Mouse (Mus musculus): ENCODE data around the gene Syn3.

Gene Syn3

GRCm38 (mm10) chr10:86338121-86338715 is 160.5 kb downstream of the Syn3 start:
- no peak for DNase-seq (ENCODE audit: low spot score)

DNA sequence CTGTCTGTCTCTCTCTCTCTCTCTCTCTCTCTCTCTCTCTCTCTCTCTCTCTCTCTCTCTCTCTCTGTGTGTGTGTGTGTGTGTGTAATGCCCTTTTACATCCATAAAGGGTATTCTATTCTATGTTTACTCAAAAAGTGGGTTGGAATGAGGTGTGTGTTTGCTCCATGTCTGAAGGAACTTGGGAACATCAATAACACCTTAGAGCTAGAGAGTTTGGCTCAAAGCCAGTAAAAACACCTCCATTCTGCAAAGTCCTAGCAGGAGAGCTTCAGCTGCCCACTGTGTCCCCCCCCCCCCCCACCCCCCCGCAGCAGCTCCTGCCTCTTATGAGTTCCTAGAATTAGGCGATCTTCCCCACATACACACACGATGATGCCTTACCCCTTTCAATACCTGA is 161.5 kb downstream of the Syn3 start:
- no peak for DNase-seq (ENCODE audit: low spot score)

GRCm38 (mm10) chr10:86336506-86336905 is 162.2 kb downstream of the Syn3 start:
- no peak for DNase-seq (ENCODE audit: low spot score)

DNA sequence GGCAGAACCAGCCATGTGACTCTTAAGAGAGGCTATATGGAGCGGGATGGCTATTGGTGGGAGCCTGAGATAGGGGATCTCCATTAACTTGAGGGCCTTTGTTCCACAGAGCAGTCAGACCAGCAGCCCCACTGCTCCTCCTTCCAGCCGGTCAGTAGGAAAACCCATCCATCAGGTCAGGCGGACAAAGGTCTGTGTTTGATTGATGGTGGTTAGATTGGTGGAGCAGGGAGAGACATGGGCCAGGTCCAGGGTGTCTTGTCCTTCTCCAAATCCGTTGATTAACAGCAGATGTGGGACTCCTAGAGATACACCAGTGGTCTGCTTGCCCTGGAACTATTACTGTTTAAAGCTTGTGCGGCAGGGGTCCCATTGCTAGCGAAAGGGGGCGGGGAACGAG is 164.1 kb downstream of the Syn3 start:
- no peak for DNase-seq (ENCODE audit: low spot score)

DNA sequence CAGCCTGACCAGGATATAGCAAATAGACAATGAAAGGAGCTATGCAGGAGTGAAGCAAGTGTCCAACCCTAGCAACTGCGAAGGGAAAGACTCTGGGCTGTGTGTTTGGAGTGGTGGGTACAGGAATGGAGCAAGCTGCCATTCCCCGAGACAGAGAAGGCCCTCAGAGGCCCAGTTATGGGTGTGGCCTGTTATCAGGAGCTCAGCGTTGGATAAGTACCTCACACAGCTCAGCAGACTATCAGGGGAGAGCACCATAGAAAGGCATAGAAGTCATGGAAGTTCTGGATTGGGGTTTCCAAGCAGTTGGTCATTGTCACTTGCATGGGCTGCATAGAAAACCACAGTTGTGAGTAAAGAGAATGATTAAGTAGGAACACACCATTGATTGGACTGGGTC is 165.8 kb downstream of the Syn3 start:
- no peak for DNase-seq (ENCODE audit: low spot score)

GRCm38 (mm10) chr10:86331681-86332281 is 166.9 kb downstream of the Syn3 start:
- no peak for DNase-seq (ENCODE audit: low spot score)

DNA sequence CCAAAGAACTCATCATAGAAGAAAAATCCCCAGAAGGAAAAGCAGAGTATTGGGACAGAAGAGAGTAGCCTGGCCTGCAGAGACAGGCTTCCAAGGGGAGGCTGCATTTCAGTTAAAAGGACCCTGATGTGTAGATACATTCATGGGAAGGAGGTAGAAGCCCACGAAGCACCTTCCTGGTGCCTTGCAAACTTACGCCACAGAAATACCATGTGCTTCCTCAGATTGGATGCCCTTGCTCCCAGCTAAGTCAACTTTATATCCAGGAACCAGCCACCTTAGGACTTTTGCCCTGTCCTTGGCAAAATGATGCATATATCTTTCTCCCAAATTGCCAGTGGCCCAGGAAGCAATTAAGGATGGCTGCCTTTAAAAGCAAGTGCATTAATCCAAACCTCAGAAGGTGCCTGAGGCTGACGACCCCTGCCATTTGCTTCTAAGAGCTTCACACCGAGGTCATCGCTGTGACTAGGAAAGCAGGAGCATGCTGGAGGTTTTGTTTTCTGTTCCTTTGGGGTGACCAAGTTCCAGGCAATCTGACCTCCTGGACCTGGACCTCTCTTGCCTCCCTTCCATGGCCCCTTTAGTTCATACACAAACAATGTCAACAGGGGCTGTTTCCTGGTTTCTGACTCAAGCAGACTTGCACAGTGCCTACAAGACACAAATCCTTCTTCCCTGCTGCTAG is 167.6 kb downstream of the Syn3 start:
- no peak for DNase-seq (ENCODE audit: low spot score)

- DNase-seq (ENCODE audit: low spot score): no peak
Measured at GRCm38 (mm10) chr10:86329241-86329882, 169.3 kb downstream of the Syn3 start.

DNA sequence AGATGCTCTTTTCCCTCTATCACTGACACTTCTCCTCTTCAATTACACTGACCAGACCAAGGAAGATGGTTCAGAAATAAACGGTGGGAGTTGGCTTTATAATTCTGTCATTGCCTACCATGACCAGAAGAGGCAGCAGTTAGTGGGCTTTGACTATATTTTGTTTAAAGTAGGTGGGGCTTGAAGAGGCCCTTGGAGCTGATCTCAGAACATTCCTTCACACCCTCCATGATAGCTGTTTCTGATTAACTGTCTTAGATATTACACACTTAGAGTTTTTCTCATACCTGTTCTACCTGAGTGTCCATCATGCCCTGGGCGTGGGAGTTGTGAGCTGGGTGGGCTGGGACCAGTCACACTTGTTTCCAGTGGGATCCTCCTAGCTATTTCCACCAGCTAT is 170.0 kb downstream of the Syn3 start:
- DNase-seq (ENCODE audit: low spot score): no peak

GRCm38 (mm10) chr10:86328143-86328542 is 170.6 kb downstream of the Syn3 start:
- no peak for DNase-seq (ENCODE audit: low spot score)

- no peak for DNase-seq (ENCODE audit: low spot score)
Measured at GRCm38 (mm10) chr10:86325272-86325671, 173.4 kb downstream of the Syn3 start.

DNA sequence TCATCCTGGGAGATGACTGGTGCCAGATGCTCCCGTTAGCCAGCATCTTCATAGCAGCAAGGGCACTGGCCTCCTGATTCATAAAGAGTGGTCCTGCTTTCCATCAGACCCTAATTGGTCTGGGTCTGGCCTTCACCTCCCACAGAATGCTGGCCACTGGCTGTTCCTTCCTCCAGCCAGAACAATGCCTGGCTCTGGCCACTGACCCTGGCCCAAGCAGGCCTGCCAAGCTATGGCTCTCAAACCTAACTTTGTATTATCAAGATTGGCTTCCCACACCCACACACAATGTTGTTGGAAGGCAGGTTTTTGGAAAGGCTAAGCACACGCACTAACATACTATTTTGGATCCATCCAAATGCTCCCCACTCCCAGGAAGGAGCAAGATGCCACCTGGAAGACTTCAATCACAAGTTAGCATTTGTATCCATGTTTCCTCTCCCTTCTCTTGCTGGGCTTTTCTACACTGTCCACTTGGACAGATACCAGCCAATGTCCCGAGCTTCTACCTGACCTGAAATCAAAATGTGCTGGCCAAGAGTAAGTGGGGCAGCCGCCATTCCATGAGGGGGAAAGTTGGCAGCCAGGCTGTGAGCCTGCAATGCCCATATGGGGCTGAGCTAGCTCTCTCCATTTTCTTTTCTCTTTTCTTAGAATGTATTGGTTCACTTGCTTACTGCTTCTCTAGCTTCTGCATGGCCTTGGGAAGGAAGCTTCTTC is 175.3 kb downstream of the Syn3 start:
- no peak for DNase-seq (ENCODE audit: low spot score)

GRCm38 (mm10) chr10:86322006-86322405 is 176.7 kb downstream of the Syn3 start:
- no peak for DNase-seq (ENCODE audit: low spot score)

DNA sequence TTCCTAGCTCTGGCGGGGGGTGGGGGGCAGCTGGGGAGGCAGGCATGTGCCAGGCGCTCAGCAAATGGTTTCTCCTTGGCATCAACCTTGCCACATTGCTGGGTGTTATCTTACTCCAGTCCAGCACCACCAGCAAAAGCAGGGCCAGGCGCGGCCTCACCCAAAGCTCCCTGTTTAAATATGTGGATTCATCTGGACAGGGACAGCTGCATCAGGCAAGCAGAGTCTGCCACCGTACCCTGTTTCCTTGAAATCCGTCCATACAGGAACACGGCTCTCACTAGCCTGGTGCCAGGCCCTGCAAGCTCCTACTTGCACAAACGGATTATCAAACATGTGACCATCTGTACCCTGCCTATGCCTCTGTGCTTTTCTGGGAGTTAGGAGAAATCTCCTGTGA is 177.5 kb downstream of the Syn3 start:
- no peak for DNase-seq (ENCODE audit: low spot score)

GRCm38 (mm10) chr10:86320204-86320603 is 178.5 kb downstream of the Syn3 start:
- DNase-seq (ENCODE audit: low spot score): no peak

GRCm38 (mm10) chr10:86319526-86319925 is 179.2 kb downstream of the Syn3 start:
- no peak for DNase-seq (ENCODE audit: low spot score)

DNA sequence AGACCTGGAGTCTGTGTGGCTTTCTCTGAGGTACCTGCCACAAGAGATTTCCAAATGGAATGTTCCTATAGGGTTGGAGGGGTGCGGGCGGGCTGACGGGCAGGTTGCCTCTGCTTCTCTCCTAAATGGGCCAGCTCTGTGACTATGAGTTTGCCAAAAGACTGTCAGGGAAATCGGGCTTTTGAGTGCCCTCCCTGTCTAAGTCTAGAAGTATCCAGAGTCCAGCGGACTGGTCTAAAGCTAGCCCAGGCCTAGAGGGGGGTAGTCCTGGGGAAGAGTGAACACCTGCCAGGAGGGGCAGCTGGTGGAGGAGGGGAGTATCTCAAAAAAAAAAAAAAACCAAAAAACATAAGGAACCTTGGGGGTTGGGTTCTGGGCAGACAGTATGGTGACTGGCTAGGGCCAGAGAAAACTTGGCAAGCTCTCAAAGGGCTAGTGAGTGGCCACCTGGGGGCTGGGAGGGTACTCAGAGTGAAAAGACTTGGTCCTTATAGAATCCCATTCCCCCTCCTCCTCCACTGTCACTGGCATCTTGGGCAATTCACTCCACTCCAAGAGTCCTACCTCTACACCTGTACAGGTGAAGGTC is 180.1 kb downstream of the Syn3 start:
- DNase-seq (ENCODE audit: low spot score): no peak

- DNase-seq (ENCODE audit: low spot score): no peak
Measured at GRCm38 (mm10) chr10:86317633-86318032, 181.1 kb downstream of the Syn3 start.

DNA sequence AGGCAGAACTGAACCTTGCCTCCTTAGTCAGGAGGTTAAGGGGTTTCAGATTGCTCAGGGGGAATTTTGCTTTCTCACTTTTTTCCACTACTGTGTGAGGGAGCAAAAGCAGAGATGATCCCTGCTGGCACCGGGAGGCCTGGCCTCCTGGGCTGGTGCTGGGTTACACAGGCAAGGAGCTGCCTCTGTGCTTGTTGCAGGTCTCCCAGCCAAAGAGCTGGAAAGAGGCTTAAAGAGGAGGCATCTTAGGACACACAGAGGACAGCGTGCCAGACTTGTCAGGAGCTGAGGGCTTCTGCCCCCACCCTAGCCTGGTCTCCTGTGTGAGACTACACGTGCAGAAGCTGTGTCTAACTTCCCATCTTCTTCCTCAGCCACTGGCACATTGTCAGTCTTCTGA is 183.2 kb downstream of the Syn3 start:
- no peak for DNase-seq (ENCODE audit: low spot score)

GRCm38 (mm10) chr10:86313448-86313847 is 185.2 kb downstream of the Syn3 start:
- DNase-seq (ENCODE audit: low spot score): no peak

DNA sequence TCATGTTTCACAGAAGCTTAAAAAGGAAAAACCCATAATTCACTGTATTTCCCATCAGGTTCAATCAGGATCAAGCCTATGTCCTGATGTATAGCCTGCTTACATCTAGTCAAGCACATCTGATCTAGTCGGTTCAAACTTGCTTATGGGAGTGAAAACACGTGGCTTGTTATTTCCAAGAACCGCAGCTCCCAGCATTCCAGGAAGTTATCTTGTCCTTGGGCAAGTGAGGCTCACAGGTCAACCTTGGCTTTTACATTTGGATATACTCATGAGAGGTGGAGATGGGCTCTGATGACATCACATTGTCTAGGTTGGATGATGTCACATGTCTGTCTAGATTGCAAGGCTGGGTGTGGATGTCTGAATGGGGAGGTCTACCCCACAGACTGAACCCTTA is 185.7 kb downstream of the Syn3 start:
- DNase-seq (ENCODE audit: low spot score): no peak

DNA sequence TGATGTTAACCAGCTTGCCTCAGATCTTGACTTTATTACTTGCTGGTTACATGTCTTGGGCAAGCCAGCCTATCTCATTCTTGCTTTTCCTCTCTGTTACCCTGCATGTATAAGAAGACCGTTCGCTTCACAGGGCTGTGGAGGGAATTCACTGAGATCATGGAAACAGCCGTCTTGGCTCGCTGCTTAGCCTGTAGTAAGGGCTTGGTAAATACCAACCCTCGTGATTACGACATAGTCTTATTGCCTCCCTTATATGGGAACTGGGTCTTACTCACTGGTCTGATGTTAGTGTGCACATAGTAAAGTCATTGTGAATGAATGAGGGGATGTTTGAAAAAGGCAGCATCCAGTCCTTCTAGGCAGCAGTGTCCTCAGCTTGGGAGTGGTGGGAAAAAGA is 188.2 kb downstream of the Syn3 start:
- DNase-seq (ENCODE audit: low spot score): no peak

Data from urinary bladder, postnatal 10 days (tissue).